Mouse (Mus musculus) stomach, embryonic 14.5 days (tissue): Measurements from ENCODE around the gene Tsfm. TPM values are rescaled to one million over a fixed set of nuclear protein-coding genes. Genes with fewer than 3 reads are reported as not detected.

Source experiments
- ATAC-seq: fragments of 200-750 bp; cut with Nextera tagmentation; 2 replicates; pipeline ENCODE4 v1.8.0; 2017; ENCODE audit warnings: low read depth, moderate TSS enrichment; ENCODE audit not compliant: insufficient number of reproducible peaks, insufficient read depth, low FRiP score
- H3K27ac ChIP-seq: fragments of 300-500 bp; sonication (generic); 2 replicates; pipeline ENCODE4 v1.5.1; 2014; ENCODE audit warnings: mild to moderate bottlenecking, low read length, moderate library complexity, mixed read lengths
- H3K27me3 ChIP-seq: fragments of 300-500 bp; sonication (generic); 2 replicates; pipeline ENCODE4 v1.6.1; 2014; ENCODE audit warnings: low read length, control low read depth, mixed read lengths; ENCODE audit not compliant: control insufficient read depth, insufficient read depth
- H3K36me3 ChIP-seq: fragments of 300-500 bp; sonication (generic); 2 replicates; pipeline ENCODE4 v1.6.1; 2014; ENCODE audit warnings: mild to moderate bottlenecking, control low read depth, low read length, moderate library complexity, mixed read lengths; ENCODE audit not compliant: control insufficient read depth, insufficient read depth
- H3K4me1 ChIP-seq: fragments of 300-500 bp; sonication (generic); 2 replicates; pipeline ENCODE4 v1.6.1; 2014; ENCODE audit warnings: low read length, control low read depth, mixed read lengths; ENCODE audit not compliant: control insufficient read depth, insufficient read depth
- H3K4me2 ChIP-seq: fragments of 300-500 bp; sonication (generic); replicated peaks from 2 replicates; pipeline ENCODE4 v1.6.1; 2014; ENCODE audit warnings: low read depth, low read length, control low read depth
- H3K4me3 ChIP-seq: fragments of 300-500 bp; sonication (generic); 2 replicates; pipeline ENCODE4 v1.5.1; 2014; ENCODE audit warnings: low read depth, low read length, control low read depth
- H3K9ac ChIP-seq: fragments of 300-500 bp; sonication (generic); replicated peaks from 2 replicates; pipeline ENCODE4 v1.6.1; 2014; ENCODE audit warnings: low read depth, mild to moderate bottlenecking, control low read depth, low read length, moderate library complexity, mixed read lengths
- H3K9me3 ChIP-seq: fragments of 300-500 bp; sonication (generic); 2 replicates; pipeline ENCODE4 v1.6.1; 2016; ENCODE audit warnings: low read depth, low read length, control low read depth; ENCODE audit not compliant: control insufficient read depth
- WGBS: fragments of 180-500 bp; shearing (Covaris S2); extraction: QIAGEN DNeasy Blood & Tissue Kit; methylation state at CpG from one replicate; pipeline ENCODE4 v1.1.7; 2014; 5-methylcytosine and 5-hydroxymethylcytosine counted together
- polyA plus RNA-seq: library from polyadenylated mRNA; unstranded; fragments of >200 nt; fragmentation: Nextera tagmentation; extraction: Ambion mirVana; gene quantifications from 2 replicates; pipeline ENCODE4 v1.2.1, GENCODE M21; 2014

The Tsfm gene
- polyA plus RNA-seq = 78.6 and 83.7 TPM in 2 replicates

DNA sequence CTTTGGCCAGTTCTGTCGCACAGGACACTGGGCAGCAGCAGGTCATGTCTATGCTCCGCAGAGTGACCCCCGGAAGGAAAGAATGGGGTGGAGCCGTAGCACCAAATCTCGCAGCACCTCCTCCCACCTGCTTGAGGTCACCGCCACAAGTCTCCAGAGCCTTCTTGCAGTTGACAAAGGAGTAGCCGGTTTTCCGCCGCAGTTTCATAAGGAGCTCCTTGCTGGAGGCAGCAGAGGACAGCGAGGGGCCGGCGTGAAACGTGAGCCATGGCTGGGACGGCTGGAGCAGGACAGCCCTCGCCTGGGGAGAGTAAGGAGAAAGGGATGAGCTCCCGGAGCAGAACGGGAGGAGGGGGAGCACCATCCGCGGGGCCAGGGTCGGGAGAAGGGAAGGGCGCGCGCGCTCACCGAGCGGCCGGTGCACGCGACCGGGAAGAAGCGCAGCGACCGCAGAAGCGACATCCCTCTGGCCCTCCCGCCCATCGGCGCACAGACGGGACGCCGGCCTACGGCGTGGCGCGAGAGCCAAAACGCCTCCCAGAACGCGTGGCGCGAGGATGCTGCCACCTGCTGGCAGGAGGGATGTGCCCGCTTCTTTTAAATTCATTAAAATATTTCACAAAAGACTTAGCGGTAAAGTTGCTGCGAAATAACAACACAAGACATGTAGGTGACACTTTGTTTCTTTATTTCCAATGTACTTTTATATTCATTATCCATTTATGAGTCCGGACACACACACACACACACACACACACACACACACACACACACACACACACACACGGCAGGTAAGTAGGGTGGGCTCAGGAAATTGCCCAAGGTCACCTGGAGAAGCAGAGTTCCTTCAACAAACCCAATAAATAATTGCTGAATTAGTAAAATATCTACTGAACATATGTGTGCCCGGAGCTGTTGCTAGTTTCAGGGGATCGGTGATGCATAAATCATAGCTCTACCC, at the start of gene Tsfm:
Gene Tsfm (minus strand): TSS at position 505 of the 961 bp plus-strand sequence.
- ATAC-seq = peak; percentile 88
- Histone ChIP-seq H3K36me3 (peaks cover 22% of the 10 kb centered on the region), H3K27me3 (no peaks in the 10 kb centered on the region), H3K9me3 (no peaks in the 10 kb centered on the region), H3K9ac (peak within 1 kb of the TSS; percentile 71), H3K4me1 (no peaks in the 10 kb centered on the region), H3K4me3 (peak within 1 kb of the TSS; percentile 84), H3K4me2 (peak within 1 kb of the TSS; percentile 85), H3K27ac (peak within 1 kb of the TSS; percentile 59; the same call in 1 of the 2 replicates)
- 5% methylated on average over 56 of the region's 56 CpGs for WGBS

DNA sequence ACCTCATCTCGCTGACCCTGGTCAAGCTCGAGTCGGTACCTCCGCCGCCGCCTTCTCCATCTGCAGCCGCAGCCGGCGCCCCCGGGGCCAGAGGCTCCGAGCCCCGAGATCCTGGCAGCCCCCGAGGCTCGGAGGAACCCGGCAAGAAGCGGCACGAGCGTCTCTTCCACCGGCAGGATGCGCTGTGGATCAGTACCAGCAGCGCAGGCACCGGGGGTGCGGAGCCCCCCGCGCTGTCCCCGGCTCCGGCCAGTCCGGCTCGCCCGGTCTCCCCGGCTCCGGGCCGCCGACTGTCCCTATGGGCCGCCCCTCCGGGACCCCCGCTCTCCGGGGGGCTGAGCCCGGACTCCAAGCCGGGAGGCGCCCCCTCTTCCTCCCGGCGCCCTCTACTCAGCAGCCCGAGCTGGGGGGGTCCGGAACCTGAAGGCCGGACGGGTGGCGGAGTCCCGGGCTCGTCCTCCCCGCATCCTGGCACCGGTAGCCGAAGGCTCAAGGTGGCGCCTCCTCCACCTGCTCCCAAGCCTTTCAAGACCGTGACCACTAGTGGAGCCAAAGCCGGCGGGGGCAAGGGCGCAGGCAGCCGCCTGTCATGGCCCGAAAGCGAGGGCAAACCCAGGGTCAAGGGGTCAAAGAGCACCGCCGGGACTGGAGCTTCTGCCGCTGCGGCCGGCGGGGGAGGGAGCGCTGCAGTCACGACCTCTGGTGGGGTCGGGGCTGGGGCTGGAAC, 49.2 kb upstream of the Tsfm start:
- no peak for ATAC-seq
- WGBS = 4% methylated on average over 52 of the region's 70 CpGs
- H3K36me3 ChIP-seq = no peaks in the 10 kb centered on the region
- H3K9ac ChIP-seq = peak overlapping the region; percentile 19; the same call in 1 of the 2 replicates
- H3K4me2 ChIP-seq = peak overlapping the region; percentile 97
- H3K4me3 ChIP-seq = peak overlapping the region; percentile 44
- no peaks in the 10 kb centered on the region for H3K9me3 ChIP-seq
- H3K4me1 ChIP-seq = peaks cover 22% of the 10 kb centered on the region
- peaks cover 40% of the 10 kb centered on the region for H3K27me3 ChIP-seq
- H3K27ac ChIP-seq = no peak overlapping the region

DNA sequence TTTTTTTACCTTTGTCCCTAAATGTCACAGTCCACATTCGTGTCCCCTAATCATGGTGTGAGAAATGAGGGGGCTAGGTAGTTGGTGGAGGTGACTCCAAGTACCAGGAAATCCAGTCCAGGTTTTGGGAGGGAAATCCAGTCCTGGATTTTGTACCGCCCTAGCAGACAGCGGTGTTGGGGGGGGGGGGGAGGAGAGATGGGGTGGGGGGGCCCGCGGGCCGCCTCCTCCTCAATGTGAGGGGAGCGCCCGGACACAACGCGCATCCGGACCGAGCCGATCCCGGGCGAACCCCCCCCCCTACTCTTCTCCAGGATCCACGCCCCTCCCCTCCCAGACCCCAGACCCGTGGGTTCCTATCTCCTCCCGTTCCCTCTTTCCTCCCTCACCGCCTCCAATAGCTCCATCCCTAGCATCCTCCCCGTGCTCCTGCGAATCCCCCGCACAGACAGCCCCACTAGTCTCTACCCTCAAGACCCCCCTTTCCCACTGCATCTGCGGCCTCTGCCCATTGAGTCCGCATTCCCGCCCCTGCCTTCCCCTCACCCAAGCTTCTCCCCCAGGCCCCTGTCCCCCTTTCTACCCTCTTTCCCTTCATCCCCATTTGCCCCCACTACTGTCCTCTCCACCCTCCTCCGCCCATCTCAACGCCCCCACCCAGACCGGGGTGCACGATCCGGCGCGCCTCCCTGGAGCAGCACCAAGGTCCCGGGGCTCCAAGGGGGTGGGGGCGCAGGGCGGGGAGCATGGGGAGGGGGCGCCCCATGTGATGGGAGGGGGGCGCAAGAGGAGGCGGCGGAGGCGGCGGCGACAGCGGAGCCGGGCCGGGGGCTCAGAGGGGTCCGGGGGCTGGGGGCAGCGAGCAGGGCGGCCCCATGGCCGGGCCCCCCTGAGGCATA, 48.3 kb upstream of the Tsfm start:
- 0 out of 2 replicates have a peak, but pooled peaks have one; percentile 35 for ATAC-seq
- H3K27me3 ChIP-seq = peaks cover 40% of the 10 kb centered on the region
- peak overlapping the region; percentile 97 for H3K4me2 ChIP-seq
- H3K4me1 ChIP-seq = peaks cover 22% of the 10 kb centered on the region
- H3K9me3 ChIP-seq = no peaks in the 10 kb centered on the region
- peak overlapping the region; percentile 44 for H3K4me3 ChIP-seq
- peak overlapping the region; percentile 19; the same call in 1 of the 2 replicates for H3K9ac ChIP-seq
- under 1% methylated on average over 30 of the region's 49 CpGs for WGBS
- no peak overlapping the region for H3K27ac ChIP-seq
- H3K36me3 ChIP-seq = no peaks in the 10 kb centered on the region

DNA sequence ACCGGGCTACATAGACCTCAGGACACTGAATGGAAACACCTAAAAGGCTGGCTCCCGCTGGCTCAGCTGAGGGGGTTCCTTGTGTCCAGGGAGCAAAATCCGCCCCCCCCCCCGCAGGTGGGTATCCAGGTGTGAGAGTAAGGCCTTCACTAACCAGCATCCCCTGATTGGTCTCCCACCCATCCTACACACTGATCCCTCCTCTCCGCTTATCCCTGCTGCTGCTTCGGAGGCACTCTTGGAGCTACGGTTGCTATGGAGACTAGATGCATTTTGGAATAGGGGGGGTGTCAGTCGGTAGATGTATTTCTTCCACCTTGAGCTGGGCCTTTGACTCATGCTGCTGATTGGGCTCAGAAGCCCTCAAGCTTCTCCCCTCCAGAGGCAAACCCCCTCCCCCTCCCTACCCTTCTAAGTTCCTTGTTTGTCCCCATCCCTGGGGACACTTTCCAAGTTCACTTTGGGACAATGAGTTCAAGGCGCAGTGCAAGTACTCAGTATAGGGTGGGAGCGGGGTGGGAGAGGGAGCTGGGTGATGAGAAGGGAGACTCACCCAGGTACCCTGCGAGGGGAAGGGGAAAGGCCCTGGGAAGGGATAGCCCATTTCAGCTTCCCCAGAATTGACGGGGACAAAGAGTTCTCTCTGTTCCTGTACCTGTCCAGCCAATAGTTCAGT, 47.5 kb upstream of the Tsfm start:
- Histone ChIP-seq H3K9me3 (no peaks in the 10 kb centered on the region), H3K9ac (no peak overlapping the region), H3K27ac (no peak overlapping the region), H3K27me3 (peaks cover 40% of the 10 kb centered on the region), H3K4me3 (peak overlapping the region; percentile 44; the same call in 1 of the 2 replicates), H3K36me3 (no peaks in the 10 kb centered on the region), H3K4me1 (peaks cover 22% of the 10 kb centered on the region), H3K4me2 (peak overlapping the region; percentile 97)
- WGBS = 5% methylated on average over 12 of the region's 12 CpGs
- ATAC-seq = no peak

DNA sequence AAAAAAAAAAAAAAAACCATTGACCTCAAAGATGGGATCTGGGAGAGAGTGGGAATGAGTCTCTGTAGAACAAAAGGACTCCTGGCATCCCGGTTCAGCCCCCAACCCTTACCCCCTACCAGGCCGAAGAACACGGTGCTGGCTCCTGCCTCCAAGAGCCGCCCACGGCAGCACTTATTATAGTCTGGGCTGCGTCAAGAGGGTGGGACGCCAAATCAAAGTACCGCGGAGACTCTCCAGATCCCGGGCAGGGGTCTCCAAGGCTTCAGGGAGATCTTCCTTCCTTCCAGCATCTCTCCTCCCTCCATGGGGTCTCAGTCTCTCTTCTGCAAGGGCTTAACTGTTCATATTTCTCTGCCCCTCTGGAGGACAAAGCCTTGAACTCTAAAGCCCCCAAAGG, 46.9 kb upstream of the Tsfm start:
- no peak for ATAC-seq
- peaks cover 35% of the 10 kb centered on the region for H3K27me3 ChIP-seq
- H3K27ac ChIP-seq = no peak overlapping the region
- H3K4me3 ChIP-seq = no peak overlapping the region
- H3K4me2 ChIP-seq = no peak overlapping the region
- no peaks in the 10 kb centered on the region for H3K36me3 ChIP-seq
- WGBS = 10% methylated on average over 10 of the region's 10 CpGs
- no peaks in the 10 kb centered on the region for H3K9me3 ChIP-seq
- H3K9ac ChIP-seq = no peak overlapping the region
- H3K4me1 ChIP-seq = peaks cover 22% of the 10 kb centered on the region

DNA sequence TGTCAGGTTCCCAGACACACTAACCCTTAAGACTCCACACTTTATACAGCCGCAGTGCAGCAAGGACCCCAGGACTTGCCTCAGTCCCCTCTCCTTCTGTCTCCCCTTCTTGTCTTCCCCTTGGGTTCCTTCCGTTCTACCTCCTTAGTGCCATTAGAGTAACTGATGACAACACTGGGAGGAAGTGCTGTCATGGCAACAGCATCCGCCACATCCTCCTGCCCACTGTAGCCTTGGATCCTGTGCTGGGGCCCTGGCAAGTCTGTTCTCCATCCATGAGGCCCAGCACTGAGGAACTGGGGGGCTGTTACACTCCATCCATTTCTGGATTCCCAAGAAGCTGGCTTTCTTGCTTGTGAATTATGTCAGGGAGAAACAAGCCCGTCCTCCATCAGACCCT, 45.4 kb upstream of the Tsfm start:
- WGBS = 41% methylated on average over 4 of the region's 4 CpGs
- ATAC-seq = no peak
- peaks cover 32% of the 10 kb centered on the region for H3K27me3 ChIP-seq

DNA sequence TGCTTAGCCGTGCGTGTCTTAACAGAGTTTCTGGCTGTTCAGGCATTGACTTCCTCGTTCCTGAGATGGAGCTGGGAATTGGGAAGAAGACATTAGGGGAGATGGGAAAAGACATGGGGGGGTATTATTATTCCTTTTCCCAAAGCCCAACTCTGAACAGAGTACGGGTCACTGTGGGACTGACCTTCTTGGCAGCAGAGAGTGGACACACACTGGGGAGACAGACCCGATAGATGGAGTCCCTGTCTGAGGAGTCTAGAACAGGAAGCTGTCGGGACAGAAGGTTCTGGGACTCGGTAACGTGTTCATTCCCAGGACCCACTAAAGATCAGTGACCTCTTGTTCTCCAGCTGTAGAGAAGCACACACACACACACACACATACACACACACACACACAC, 45.0 kb upstream of the Tsfm start:
- ATAC-seq = no peak
- WGBS = 67% methylated on average over 8 of the region's 8 CpGs

More for the DNA sequence above, 45.4 kb upstream of the Tsfm start:
- Histone ChIP-seq H3K4me2 (no peak overlapping the region), H3K4me3 (no peak overlapping the region), H3K27ac (no peak overlapping the region), H3K9me3 (no peaks in the 10 kb centered on the region), H3K4me1 (peaks cover 19% of the 10 kb centered on the region), H3K36me3 (no peaks in the 10 kb centered on the region), H3K9ac (no peak overlapping the region)

More for the DNA sequence above, 45.0 kb upstream of the Tsfm start:
- Histone ChIP-seq H3K4me1 (peaks cover 15% of the 10 kb centered on the region), H3K9ac (no peak overlapping the region), H3K36me3 (no peaks in the 10 kb centered on the region), H3K9me3 (no peaks in the 10 kb centered on the region), H3K4me2 (no peak overlapping the region), H3K27me3 (peaks cover 28% of the 10 kb centered on the region), H3K4me3 (no peak overlapping the region), H3K27ac (no peak overlapping the region)
